Mouse (Mus musculus) right cerebral cortex, adult 2 months (tissue): Measurements from ENCODE around the gene Gm10715.
"Not testable (repeated sequence)": the region's sequence is repeated elsewhere in the genome, so short reads cannot be mapped to it uniquely, and the experiment has no call there.

Experiments used
- DNase-seq, 2 experiments: peaks; one replicate each; pipeline ENCODE4 v3.0.0; 2021 to 2022; ENCODE audit warnings: low spot score in 2 of 2

Gene Gm10715

DNA sequence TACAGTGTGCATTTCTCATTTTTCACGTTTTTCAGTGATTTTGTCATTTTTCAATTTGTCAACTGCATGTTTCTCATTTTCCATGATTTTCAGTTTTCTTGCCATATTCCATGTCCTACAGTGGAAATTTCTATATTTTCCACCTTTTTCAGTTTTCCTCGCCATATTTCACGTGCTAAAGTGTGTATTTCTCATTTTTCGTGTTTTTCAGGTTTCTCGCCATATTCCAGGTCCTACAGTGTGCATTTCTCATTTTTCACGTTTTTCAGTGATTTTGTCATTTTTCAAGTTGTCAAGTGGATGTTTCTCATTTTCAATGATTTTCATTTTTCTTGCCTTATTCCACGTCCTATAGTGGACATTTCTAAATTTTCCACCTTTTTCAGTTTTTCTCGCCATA is at the start of gene Gm10715:
TSS of gene Gm10715 (plus strand) at position 301 of the 400 bp plus-strand sequence.
- DNase-seq = not testable (repeated sequence)

GRCm38 (mm10) chr9:3000445-3000972 is 36.2 kb upstream of the Gm10715 start, which contains the start of gene Gm10722:
Gm10722 (plus strand) TSS chr9:3000922.
- peak in 1 of 2 experiments; percentile 5 for DNase-seq

DNA sequence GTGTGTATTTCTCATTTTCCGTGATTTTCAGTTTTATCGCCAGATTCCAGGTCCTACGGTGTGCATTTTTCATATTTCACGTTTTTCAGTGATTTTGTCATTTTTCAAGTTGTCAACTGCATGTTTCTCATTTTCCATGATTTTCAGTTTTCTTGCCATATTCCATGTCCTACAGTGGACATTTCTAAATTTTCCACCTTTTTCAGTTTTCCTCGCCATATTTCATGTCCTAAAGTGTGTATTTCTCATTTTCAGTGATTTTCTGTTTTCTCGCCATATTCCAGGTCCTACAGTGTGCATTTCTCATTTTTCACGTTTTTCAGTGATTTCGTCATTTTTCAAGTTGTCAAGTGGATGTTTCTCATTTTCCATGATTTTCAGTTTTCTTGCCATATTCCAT is 35.7 kb upstream of the Gm10715 start:
- peak in 1 of 2 experiments; percentile 2 for DNase-seq

- DNase-seq = peak; percentile 79 to 99
Observed at GRCm38 (mm10) chr9:3001948-3002659, 34.6 kb upstream of the Gm10715 start.

GRCm38 (mm10) chr9:3002794-3003396 is 33.8 kb upstream of the Gm10715 start, which contains the start of gene Gm11168:
Gm11168 (plus strand) TSS chr9:3003346.
- DNase-seq = not testable (repeated sequence)

- not testable (repeated sequence) for DNase-seq
Observed at GRCm38 (mm10) chr9:3006179-3006578, 30.5 kb upstream of the Gm10715 start.

- peak; percentile 86 to 92 for DNase-seq
Observed at GRCm38 (mm10) chr9:3006636-3007035, 30.0 kb upstream of the Gm10715 start.

DNA sequence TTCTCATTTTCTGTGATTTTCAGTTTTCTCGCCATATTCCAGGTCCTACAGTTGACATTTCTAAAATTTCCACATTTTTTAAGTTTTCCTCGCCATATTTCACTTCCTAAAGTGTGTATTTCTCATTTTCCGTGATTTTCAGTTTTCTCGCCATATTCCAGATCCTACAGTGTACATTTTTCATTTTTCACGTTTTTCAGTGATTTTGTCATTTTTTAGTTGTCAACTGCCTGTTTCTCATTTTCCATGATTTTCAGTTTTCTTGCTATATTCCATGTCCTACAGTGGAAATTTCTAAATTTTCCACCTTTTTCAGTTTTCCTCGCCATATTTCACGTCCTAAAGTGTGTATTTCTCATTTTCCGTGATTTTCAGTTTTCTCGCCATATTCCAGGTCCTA is 29.4 kb upstream of the Gm10715 start:
- not testable (repeated sequence) for DNase-seq

DNA sequence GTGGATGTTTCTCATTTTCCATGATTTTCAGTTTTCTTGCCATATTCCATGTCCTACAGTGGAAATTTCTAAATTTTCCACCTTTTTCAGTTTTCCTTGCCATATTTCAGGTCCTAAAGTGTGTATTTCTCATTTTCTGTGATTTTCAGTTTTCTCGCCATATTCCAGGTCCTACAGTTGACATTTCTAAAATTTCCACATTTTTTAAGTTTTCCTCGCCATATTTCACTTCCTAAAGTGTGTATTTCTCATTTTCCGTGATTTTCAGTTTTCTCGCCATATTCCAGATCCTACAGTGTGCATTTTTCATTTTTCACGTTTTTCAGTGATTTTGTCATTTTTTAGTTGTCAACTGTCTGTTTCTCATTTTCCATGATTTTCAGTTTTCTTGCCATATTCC is 27.3 kb upstream of the Gm10715 start:
- not testable (repeated sequence) for DNase-seq

DNA sequence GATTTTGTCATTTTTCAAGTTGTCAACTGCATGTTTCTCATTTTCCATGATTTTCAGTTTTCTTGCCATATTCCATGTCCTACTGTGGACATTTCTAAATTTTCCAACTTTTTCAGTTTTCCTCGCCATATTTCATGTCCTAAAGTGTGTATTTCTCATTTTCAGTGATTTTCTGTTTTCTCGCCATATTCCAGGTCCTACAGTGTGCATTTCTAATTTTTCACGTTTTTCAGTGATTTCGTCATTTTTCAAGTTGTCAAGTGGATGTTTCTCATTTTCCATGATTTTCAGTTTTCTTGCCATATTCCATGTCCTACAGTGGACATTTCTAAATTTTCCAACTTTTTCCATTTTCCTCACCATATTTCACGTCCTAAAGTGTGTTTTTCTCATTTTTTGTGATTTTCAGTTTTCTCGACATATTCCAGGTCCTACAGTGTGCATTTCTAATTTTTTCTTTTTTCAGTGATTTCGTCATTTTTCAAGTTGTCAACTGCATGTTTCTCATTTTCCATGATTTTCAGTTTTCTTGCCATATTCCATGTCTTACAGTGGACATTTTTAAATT is 24.5 kb upstream of the Gm10715 start:
- not testable (repeated sequence) for DNase-seq

DNA sequence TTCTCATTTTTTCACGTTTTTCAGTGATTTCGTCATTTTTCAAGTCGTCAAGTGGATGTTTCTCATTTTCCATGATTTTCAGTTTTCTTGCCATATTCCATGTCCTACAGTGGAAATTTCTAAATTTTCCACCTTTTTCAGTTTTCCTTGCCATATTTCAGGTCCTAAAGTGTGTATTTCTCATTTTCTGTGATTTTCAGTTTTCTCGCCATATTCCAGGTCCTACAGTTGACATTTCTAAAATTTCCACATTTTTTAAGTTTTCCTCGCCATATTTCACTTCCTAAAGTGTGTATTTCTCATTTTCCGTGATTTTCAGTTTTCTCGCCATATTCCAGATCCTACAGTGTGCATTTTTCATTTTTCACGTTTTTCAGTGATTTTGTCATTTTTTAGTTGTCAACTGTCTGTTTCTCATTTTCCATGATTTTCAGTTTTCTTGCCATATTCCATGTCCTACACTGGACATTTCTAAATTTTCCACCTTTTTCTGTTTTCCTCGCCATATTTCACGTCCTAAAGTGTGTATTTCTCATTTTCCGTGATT is 23.9 kb upstream of the Gm10715 start, which contains the start of gene Gm10721:
TSS of gene Gm10721 (plus strand) at position 408 of the 547 bp plus-strand sequence.
- not testable (repeated sequence) for DNase-seq

DNA sequence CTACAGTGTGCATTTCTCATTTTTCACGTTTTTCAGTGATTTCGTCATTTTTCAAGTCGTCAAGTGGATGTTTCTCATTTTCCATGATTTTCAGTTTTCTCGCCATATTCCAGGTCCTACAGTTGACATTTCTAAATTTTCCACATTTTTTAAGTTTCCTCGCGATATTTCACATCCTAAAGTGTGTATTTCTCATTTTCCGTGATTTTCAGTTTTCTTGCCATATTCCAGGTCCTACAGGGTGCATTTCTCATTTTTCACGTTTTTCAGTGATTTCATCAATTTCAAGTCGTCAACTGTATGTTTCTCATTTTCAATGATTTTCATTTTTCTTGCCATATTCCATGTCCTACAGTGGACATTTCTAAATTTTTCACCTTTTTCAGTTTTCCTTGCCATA is 21.3 kb upstream of the Gm10715 start, which contains the start of gene Gm10720:
TSS of gene Gm10720 (plus strand) at position 301 of the 400 bp plus-strand sequence.
- not testable (repeated sequence) for DNase-seq

GRCm38 (mm10) chr9:3015896-3016295 is 20.8 kb upstream of the Gm10715 start:
- DNase-seq = not testable (repeated sequence)

- DNase-seq = not testable (repeated sequence)
Observed at GRCm38 (mm10) chr9:3017108-3017507, 19.6 kb upstream of the Gm10715 start, which contains the start of gene Gm10719. Gm10719 (plus strand) TSS chr9:3017408.

- not testable (repeated sequence) for DNase-seq
Observed at GRCm38 (mm10) chr9:3018944-3019343, 17.7 kb upstream of the Gm10715 start.

DNA sequence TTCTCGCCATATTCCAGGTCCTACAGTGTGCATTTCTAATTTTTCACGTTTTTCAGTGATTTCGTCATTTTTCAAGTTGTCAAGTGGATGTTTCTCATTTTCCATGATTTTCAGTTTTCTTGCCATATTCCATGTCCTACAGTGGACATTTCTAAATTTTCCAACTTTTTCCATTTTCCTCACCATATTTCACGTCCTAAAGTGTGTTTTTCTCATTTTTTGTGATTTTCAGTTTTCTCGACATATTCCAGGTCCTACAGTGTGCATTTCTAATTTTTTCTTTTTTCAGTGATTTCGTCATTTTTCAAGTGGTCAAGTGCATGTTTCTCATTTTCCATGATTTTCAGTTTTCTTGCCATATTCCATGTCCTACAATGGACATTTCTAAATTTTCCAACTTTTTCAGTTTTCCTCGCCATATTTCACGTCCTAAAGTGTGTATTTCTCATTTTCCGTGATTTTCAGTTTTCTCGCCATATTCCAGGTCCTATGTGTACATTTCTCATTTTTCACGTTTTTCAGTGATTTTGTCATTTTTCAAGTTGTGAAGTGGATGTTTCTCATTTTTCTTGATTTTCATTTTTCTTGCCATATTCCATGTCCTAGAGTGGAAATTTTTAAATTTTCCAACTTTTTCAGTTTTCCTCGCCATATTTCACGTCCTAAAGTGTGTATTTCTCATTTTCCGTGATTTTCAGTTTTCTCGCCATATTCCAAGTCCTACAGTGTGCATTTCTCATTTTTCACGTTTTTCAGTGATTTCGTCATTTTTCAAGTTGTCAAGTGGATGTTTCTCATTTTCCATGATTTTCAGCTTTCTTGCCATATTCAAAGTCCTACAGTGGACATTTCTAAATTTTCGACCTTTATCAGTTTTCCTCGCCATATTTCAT is 16.6 kb upstream of the Gm10715 start:
- DNase-seq = peak in 1 of 2 experiments; percentile 24

DNA sequence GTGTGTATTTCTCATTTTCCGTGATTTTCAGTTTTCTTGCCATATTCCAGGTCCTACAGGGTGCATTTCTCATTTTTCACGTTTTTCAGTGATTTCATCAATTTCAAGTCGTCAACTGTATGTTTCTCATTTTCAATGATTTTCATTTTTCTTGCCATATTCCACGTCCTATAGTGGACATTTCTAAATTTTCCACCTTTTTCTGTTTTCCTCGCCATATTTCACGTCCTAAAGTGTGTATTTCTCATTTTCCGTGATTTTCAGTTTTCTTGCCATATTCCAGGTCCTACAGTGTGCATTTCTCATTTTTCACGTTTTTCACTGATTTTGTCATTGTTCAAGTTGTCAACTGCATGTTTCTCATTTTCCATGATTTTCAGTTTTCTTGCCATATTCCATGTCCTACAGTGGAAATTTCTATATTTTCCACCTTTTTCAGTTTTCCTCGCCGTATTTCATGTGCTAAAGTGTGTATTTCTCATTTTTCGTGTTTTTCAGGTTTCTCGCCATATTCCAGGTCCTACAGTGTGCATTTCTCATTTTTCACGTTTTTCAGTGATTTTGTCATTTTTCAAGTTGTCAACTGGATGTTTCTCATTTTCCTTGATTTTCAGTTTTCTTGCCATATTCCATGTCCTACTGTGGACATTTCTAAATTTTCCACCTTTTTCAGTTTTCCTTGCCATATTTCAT is 14.2 kb upstream of the Gm10715 start:
- peak in 1 of 2 experiments; percentile 65 for DNase-seq

DNA sequence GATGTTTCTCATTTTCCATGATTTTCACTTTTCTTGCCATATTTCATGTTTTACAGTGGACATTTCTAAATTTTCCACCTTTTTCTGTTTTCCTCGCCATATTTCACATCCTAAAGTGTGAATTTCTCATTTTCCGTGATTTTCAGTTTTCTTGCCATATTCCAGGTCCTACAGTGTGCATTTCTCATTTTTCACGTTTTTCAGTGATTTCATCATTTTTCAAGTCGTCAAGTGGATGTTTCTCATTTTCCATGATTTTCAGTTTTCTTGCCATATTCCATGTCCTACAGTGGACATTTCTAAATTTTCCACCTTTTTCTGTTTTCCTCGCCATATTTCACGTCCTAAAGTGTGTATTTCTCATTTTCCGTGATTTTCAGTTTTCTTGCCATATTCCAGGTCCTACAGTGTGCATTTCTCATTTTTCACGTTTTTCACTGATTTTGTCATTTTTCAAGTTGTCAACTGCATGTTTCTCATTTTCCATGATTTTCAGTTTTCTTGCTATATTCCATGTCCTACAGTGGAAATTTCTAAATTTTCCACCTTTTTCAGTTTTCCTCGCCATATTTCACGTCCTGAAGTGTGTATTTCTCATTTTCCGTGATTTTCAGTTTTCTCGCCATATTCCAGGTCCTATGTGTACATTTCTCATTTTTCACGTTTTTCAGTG is 13.2 kb upstream of the Gm10715 start, which contains the start of gene Gm10718:
TSS of gene Gm10718 (plus strand) at position 236 of the 673 bp plus-strand sequence.
- DNase-seq = peak in 1 of 2 experiments; percentile 3

DNA sequence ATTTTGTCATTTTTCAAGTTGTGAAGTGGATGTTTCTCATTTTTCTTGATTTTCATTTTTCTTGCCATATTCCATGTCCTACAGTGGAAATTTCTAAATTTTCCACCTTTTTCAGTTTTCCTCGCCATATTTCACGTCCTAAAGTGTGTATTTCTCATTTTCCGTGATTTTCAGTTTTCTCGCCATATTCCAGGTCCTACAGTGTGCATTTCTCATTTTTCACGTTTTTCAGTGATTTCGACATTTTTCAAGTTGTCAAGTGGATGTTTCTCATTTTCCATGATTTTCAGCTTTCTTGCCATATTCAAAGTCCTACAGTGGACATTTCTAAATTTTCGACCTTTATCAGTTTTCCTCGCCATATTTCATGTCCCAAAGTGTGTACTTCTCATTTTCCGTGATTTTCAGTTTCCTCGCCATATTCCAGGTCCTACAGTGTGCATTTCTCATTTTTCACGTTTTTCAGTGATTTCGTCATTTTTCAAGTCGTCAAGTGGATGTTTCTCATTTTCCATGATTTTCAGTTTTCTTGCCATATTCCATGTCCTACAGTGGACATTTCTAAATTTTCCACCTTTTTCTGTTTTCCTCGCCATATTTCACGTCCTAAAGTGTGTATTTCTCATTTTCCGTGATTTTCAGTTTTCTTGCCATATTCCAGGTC is 12.6 kb upstream of the Gm10715 start:
- peak; percentile 63 to 67 for DNase-seq
